Comparison of ENCODE assay signal across 9 mouse cellular contexts in genomic region chr1:131184253-131184955, GRCm38 (mm10). TPM values are rescaled to one million over a fixed set of nuclear protein-coding genes. Genes with fewer than 3 reads are reported as not detected.
DNase-seq lines count a peak whose midpoint lies in the region; ATAC-seq and TF ChIP-seq lines count a peak whose summit lies in the region.
"Had no signal": no experiment of that assay in that cellular context is flagged by ENCODE, and none has a peak within 500 bp of the region (broad histone marks: within the 10 kb centered on the region; RNA-seq: fewer than 3 reads in every experiment).

No protein-coding gene starts in this region.

- no peaks in the 10 kb centered on the region for H3K79me2 ChIP-seq in C2C12 (ENCODE audit: control insufficient read depth, insufficient read depth)

- H3K9me3 ChIP-seq in lung, embryonic 16.5 days (ENCODE audit: control insufficient read depth, low read length): no peaks in the 10 kb centered on the region
- H3K9me3 ChIP-seq in forebrain, embryonic 11.5 days (ENCODE audit: control insufficient read depth, low read length): no peaks in the 10 kb centered on the region
- H3K9me3 ChIP-seq in midbrain, embryonic 16.5 days (replicated peaks; ENCODE audit: control insufficient read depth, low read length, poor library complexity, severe bottlenecking): no peaks in the 10 kb centered on the region
- no peaks in the 10 kb centered on the region for H3K9me3 ChIP-seq in midbrain, postnatal 0 days (ENCODE audit: low read length)
- H3K9me3 ChIP-seq: limb, embryonic 12.5 days had no signal

- no peaks in the 10 kb centered on the region for H3K27me3 ChIP-seq in C2C12 (ENCODE audit: control insufficient read depth, insufficient read depth, insufficient read length)
- no peaks in the 10 kb centered on the region for H3K27me3 ChIP-seq in lung, embryonic 16.5 days (ENCODE audit: control insufficient read depth, insufficient read depth, low read depth, low read length)
- no peaks in the 10 kb centered on the region for H3K27me3 ChIP-seq in forebrain, embryonic 11.5 days (ENCODE audit: control insufficient read depth, insufficient read depth, low read length)
- no peaks in the 10 kb centered on the region for H3K27me3 ChIP-seq in midbrain, embryonic 16.5 days (ENCODE audit: control insufficient read depth, insufficient read depth, low read depth, low read length)
- H3K27me3 ChIP-seq in midbrain, postnatal 0 days (ENCODE audit: insufficient read depth, low read length): no peaks in the 10 kb centered on the region
- H3K27me3 ChIP-seq: limb, embryonic 12.5 days had no signal

- TF ChIP-seq CTCF in C2C12 (IDR thresholded peaks at IDR 0.05; ENCODE audit: control insufficient read depth, insufficient read depth, insufficient read length): no peak
- no peak for TF ChIP-seq CTCF in midbrain, postnatal 0 days (IDR thresholded peaks at IDR 0.05)

- no peaks in the 10 kb centered on the region for H3K79me3 ChIP-seq in C2C12 (ENCODE audit: low read depth)

- no peak overlapping the region for H3K4me2 ChIP-seq in lung, embryonic 16.5 days (ENCODE audit: low read depth, low read length)
- H3K4me2 ChIP-seq in forebrain, embryonic 11.5 days (ENCODE audit: low read depth, low read length, severe bottlenecking): no peak overlapping the region
- no peak overlapping the region for H3K4me2 ChIP-seq in midbrain, embryonic 16.5 days (ENCODE audit: low read length)
- no peak overlapping the region for H3K4me2 ChIP-seq in midbrain, postnatal 0 days (ENCODE audit: low read depth, low read length, poor library complexity, severe bottlenecking)
- H3K4me2 ChIP-seq: limb, embryonic 12.5 days had no signal

- peak; percentile 49 to 57 for DNase-seq in adrenal gland, postnatal 36 days
- no peak for DNase-seq in adrenal gland, adult 8-10 months
- peak; percentile 65 for DNase-seq in gastrocnemius, postnatal 25 days
- no peak for DNase-seq in forebrain, embryonic 11.5 days (ENCODE audit: low spot score)
- no peak for DNase-seq in midbrain, postnatal 0 days (ENCODE audit: low spot score)

- H3K27ac ChIP-seq in lung, embryonic 16.5 days (ENCODE audit: low read length): no peak overlapping the region
- no peak overlapping the region for H3K27ac ChIP-seq in forebrain, embryonic 11.5 days (ENCODE audit: low read depth, low read length)
- no peak overlapping the region for H3K27ac ChIP-seq in midbrain, embryonic 16.5 days (ENCODE audit: low read length)
- H3K27ac ChIP-seq in midbrain, postnatal 0 days (ENCODE audit: low read depth, low read length): no peak overlapping the region
- H3K27ac ChIP-seq: limb, embryonic 12.5 days had no signal

- 0 out of 2 replicates have a peak, but pooled peaks have one; percentile 13 for ATAC-seq in lung, embryonic 16.5 days (ENCODE audit: low read depth)
- no peak for ATAC-seq in forebrain, embryonic 11.5 days (replicated peaks; ENCODE audit: low FRiP score)
- ATAC-seq in midbrain, embryonic 16.5 days: no peak
- ATAC-seq in midbrain, postnatal 0 days (ENCODE audit: low FRiP score): no peak

- H3K4me3 ChIP-seq in C2C12 (ENCODE audit: insufficient read depth, poor library complexity, severe bottlenecking): no peak overlapping the region
- H3K4me3 ChIP-seq in lung, embryonic 16.5 days (ENCODE audit: low read length): no peak overlapping the region
- no peak overlapping the region for H3K4me3 ChIP-seq in forebrain, embryonic 11.5 days (ENCODE audit: low read depth, low read length)
- no peak overlapping the region for H3K4me3 ChIP-seq in midbrain, embryonic 16.5 days (ENCODE audit: low read depth, low read length)
- no peak overlapping the region for H3K4me3 ChIP-seq in midbrain, postnatal 0 days (ENCODE audit: low read depth, low read length)
- H3K4me3 ChIP-seq: limb, embryonic 12.5 days had no signal

- H3K4me1 ChIP-seq in lung, embryonic 16.5 days (replicated peaks; ENCODE audit: control insufficient read depth, insufficient read depth, low read length): 0 out of 2 replicates have a peak, but pooled peaks cover 2% of the 10 kb centered on the region
- no peaks in the 10 kb centered on the region for H3K4me1 ChIP-seq in forebrain, embryonic 11.5 days (replicated peaks; ENCODE audit: control insufficient read depth, insufficient read depth, low read length)
- no peaks in the 10 kb centered on the region for H3K4me1 ChIP-seq in midbrain, embryonic 16.5 days (ENCODE audit: control insufficient read depth, insufficient read depth, low read length)
- no peaks in the 10 kb centered on the region for H3K4me1 ChIP-seq in midbrain, postnatal 0 days (ENCODE audit: insufficient read depth, low read length)

- no peak overlapping the region for H3ac ChIP-seq in C2C12 (ENCODE audit: control insufficient read depth, insufficient read length, low read depth)

- H3K36me3 ChIP-seq in C2C12 (ENCODE audit: control insufficient read depth, insufficient read depth): no peaks in the 10 kb centered on the region
- H3K36me3 ChIP-seq in lung, embryonic 16.5 days (ENCODE audit: control insufficient read depth, insufficient read depth, low read length): no peaks in the 10 kb centered on the region
- no peaks in the 10 kb centered on the region; the same call in 1 of the 2 replicates for H3K36me3 ChIP-seq in forebrain, embryonic 11.5 days (ENCODE audit: control insufficient read depth, insufficient read depth, low read length)
- H3K36me3 ChIP-seq in midbrain, embryonic 16.5 days (ENCODE audit: control insufficient read depth, insufficient read depth, low read length): peaks cover 3% of the 10 kb centered on the region
- H3K36me3 ChIP-seq in midbrain, postnatal 0 days (ENCODE audit: insufficient read depth, low read length): peaks cover 12% of the 10 kb centered on the region; the same call in 1 of the 2 replicates

- H3K9ac ChIP-seq in lung, embryonic 16.5 days (ENCODE audit: low read length): no peak overlapping the region
- no peak overlapping the region for H3K9ac ChIP-seq in forebrain, embryonic 11.5 days (ENCODE audit: low read length)
- no peak overlapping the region for H3K9ac ChIP-seq in midbrain, embryonic 16.5 days (ENCODE audit: low read depth, low read length)
- H3K9ac ChIP-seq in midbrain, postnatal 0 days (replicated peaks; ENCODE audit: low read length, poor library complexity, severe bottlenecking): no peak overlapping the region
- H3K9ac ChIP-seq: limb, embryonic 12.5 days had no signal

- 69% methylated on average over 9 of the region's 9 CpGs for WGBS in lung, embryonic 16.5 days
- WGBS in forebrain, embryonic 11.5 days: 90% methylated on average over 9 of the region's 9 CpGs
- WGBS in midbrain, embryonic 16.5 days: 86% methylated on average over 9 of the region's 9 CpGs
- 85% methylated on average over 9 of the region's 9 CpGs for WGBS in midbrain, postnatal 0 days

TF ChIP-seq in C2C12, 6 proteins besides CTCF, POLR2A, EP300 and RAD21:
- TF ChIP-seq MYOG (IDR thresholded peaks at IDR 0.05; ENCODE audit: control insufficient read depth, extremely low read depth, insufficient read length) (no peak), MYOD1 (IDR thresholded peaks at IDR 0.05; ENCODE audit: control insufficient read depth, insufficient read length, low read depth) (peak; percentile 44), CEBPB (IDR thresholded peaks at IDR 0.05; ENCODE audit: low read depth) (peak; percentile 53), MAX (IDR thresholded peaks at IDR 0.05) (no peak), FOSL1 (IDR thresholded peaks at IDR 0.05; ENCODE audit: insufficient read depth, low read length, poor library complexity, severe bottlenecking) (peak; percentile 51), USF1 (IDR thresholded peaks at IDR 0.05; ENCODE audit: low read depth) (no peak)

RNA-seq across cellular contexts. Expression of gene Eif2d, which starts 31.4 kb away (rescaled TPM):
- 10 to 100 TPM; 34.8 to 46.9 TPM for total RNA-seq in adrenal gland, postnatal 36 days (2021)
- total RNA-seq in adrenal gland, adult 8-10 months (2022): 10 to 100 TPM; 44.9 to 56.7 (median 50.0) TPM
- 33.3 TPM for polyA plus RNA-seq in C2C12 (2012; fragmentation: generic; extraction: Trizol)
- total RNA-seq in gastrocnemius, postnatal 25 days (2021): 10 to 100 TPM; 25.8 to 30.0 TPM
- polyA plus RNA-seq in lung, embryonic 16.5 days (2015; fragmentation: Nextera tagmentation; extraction: Ambion mirVana): 63.6 and 64.4 TPM in 2 replicates
- 61.8 and 68.5 TPM in 2 replicates for polyA plus RNA-seq in forebrain, embryonic 11.5 days (2014; fragmentation: Nextera tagmentation; extraction: Ambion mirVana)
- 46.8 and 51.1 TPM in 2 replicates for polyA plus RNA-seq in midbrain, embryonic 16.5 days (2015; fragmentation: Nextera tagmentation; extraction: Ambion mirVana)
- 29.2 and 32.3 TPM in 2 replicates for total RNA-seq in midbrain, postnatal 0 days (2014; rRNA removed)
- polyA plus RNA-seq in midbrain, postnatal 0 days (2015; fragmentation: Nextera tagmentation; extraction: Ambion mirVana): 43.2 and 43.4 TPM in 2 replicates

RNA-seq across cellular contexts. Expression of gene Dyrk3, which starts 46.3 kb away (rescaled TPM):
- total RNA-seq in adrenal gland, postnatal 36 days (2021): 1 to 10 TPM; 4.3 to 7.3 TPM
- total RNA-seq in adrenal gland, adult 8-10 months (2022): 1 to 10 TPM; 4.9 to 9.5 (median 6.3) TPM
- 5.0 TPM for polyA plus RNA-seq in C2C12 (2012; fragmentation: generic; extraction: Trizol)
- total RNA-seq in gastrocnemius, postnatal 25 days (2021): not detected
- polyA plus RNA-seq in lung, embryonic 16.5 days (2015; fragmentation: Nextera tagmentation; extraction: Ambion mirVana): 4.4 and 4.5 TPM in 2 replicates
- 17.1 and 20.8 TPM in 2 replicates for polyA plus RNA-seq in forebrain, embryonic 11.5 days (2014; fragmentation: Nextera tagmentation; extraction: Ambion mirVana)
- polyA plus RNA-seq in midbrain, embryonic 16.5 days (2015; fragmentation: Nextera tagmentation; extraction: Ambion mirVana): 14.1 and 17.4 TPM in 2 replicates
- total RNA-seq in midbrain, postnatal 0 days (2014; rRNA removed): 10.6 and 12.0 TPM in 2 replicates
- polyA plus RNA-seq in midbrain, postnatal 0 days (2015; fragmentation: Nextera tagmentation; extraction: Ambion mirVana): 13.0 and 13.4 TPM in 2 replicates

Comparison
In these comparisons a context has a peak if more than half of its experiments do, and no peak if none do; other contexts are left out.
1. DNase-seq: peak in adrenal gland, postnatal 36 days (2 of 2) and gastrocnemius, postnatal 25 days (single experiment); none in adrenal gland, adult 8-10 months (single experiment), forebrain, embryonic 11.5 days (single experiment) and midbrain, postnatal 0 days (single experiment).